Mouse (Mus musculus) CD8-positive naive resting alpha-beta T cell, adult 57 days (primary cell): ENCODE data around the gene Kcnv2. TPM values are rescaled to one million over a fixed set of nuclear protein-coding genes. Genes with fewer than 3 reads are reported as not detected.

Experiments
- total RNA-seq: library from RNA; stranded (reverse); gene quantifications from one replicate; pipeline ENCODE4 v1.2.4, GENCODE M21; 2023

Gene Kcnv2
- not detected for total RNA-seq

DNA sequence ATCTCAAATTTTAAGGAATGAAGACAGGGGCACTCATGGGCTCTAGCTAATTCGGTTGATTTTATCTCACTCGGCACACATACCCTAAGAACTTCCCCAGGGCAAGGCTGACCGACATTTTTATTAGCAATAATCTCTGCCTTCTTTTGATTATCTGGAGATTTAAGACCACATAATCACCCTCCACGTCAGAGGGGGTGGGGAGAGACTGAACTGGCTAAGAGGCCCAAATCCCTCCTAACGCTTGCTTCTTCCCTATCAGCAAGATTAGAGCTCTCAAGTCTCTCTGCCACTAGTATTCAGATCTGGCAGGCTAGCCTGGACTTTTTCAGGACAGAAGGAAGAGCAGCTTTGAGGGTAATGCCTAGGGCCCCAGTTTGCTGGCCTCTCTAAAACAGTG is at the start of gene Kcnv2:
Gene Kcnv2, plus strand, starts transcription at position 308 of the 400 bp plus-strand sequence.

Other genes starting within 250 kb of the Kcnv2 start
- not detected for gene Vldlr, start 106.1 kb upstream of the Kcnv2 start, total RNA-seq
- 122 TPM for gene Pum3, start 107.2 kb downstream of the Kcnv2 start, total RNA-seq